Mouse (Mus musculus) stomach, postnatal 0 days (tissue): ENCODE measurements around the gene Reep3.

Experiments used
- CTCF ChIP-seq: IDR thresholded peaks from 2 replicates; pipeline ENCODE4 v1.5.1; 2016; ENCODE audit warnings: antibody characterized with exemption, low read depth, mild to moderate bottlenecking, moderate library complexity
- EP300 ChIP-seq: optimal IDR thresholded peaks from 2 replicates; pipeline ENCODE3; 2016; ENCODE audit warnings: antibody characterized with exemption

GRCm38 (mm10) chr10:67143661-67144060 is 46.9 kb upstream of the Reep3 start:
- TF ChIP-seq CTCF = no peak
- TF ChIP-seq EP300 = no peak
